Mouse (Mus musculus): ENCODE data around the gene Atf7.

DNA sequence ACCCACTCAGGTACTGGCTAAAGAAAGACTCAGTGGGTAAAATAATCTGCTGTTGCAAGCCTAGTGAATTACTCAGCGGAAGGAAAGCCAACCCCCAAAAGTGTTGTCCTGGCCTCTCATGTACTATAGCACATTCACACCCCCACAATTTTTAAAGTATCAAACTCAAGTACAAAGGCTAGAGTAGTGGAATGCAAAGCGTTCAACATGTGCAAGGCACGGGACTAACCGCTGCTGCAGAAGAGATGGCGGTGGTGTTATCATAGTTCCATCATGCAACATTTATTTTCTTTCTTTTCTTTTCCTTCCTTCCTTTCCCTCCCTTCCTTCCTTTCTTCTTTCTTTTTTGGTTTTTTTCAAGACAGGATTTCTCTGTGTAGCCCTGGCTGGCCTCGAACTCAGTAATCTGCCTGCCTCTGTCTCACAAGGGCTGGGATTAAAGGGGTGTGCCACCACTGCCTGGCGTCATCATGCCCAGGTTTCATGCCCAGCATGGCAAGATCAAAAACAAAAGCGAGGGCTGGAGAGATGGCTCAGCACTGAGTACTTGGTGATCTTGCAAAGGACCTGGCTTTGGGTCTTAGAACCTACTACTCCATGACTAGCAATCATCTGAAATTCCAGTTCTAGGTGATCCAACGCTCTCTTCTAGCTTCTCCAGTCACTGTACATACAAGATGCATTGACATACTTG, 119.3 kb downstream of the Atf7 start:
- TF ChIP-seq CTCF (IDR thresholded peaks at IDR 0.05; ENCODE audit: low read depth) (no peak), EP300 (IDR thresholded peaks at IDR 0.05; ENCODE audit: low read depth) (no peak)

Measured in heart, postnatal 0 days (tissue).